In the genomic region with DNA sequence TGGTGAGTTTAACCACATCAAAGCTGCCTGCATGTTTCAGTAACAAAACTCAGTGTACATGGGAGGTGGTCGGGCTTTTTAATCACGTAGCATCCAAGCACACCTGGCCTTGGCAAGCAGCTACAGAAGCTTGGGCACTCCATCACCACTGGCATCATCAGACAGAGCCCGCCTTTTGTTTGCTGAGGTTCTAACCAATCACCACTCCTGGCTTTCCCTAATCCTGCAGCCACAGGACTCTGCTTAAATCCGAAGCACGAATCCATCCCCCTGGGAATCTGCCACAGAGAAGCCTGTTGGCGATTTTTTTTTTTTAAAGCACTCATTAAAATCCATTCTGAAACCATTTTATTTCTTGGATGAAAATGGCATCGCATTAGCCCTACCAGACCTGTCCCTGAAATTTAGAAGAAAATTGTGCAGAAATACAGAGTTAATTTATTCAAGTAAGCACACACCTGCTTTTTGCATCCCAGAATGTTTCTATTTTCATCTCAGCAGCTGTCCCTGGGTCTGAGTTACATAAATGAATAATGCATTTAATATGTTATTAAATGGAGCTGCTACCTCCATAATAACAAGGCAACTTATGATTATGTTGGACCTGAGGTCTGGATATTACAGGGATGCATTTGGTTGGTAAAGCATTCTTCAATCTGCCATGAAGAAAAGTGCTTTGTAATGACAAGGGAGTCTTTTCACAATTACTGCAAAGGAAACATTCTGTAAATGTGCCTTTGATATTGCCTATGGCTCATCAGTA, we compare ENCODE assay signal across 15 mouse cellular contexts.
DNase-seq lines count a peak whose midpoint lies in the region; ATAC-seq lines count a peak whose summit lies in the region.
"Had no signal": no experiment of that assay in that cellular context is flagged by ENCODE, and none has a peak within 500 bp of the region (broad histone marks: within the 10 kb centered on the region; RNA-seq: fewer than 3 reads in every experiment).

No protein-coding gene starts in this region.

- no peaks in the 10 kb centered on the region for H3K9me3 ChIP-seq in hindbrain, embryonic 12.5 days (replicated peaks)
- no peaks in the 10 kb centered on the region for H3K9me3 ChIP-seq in midbrain, embryonic 11.5 days (ENCODE audit: control insufficient read depth, low read length)
- H3K9me3 ChIP-seq in intestine, embryonic 15.5 days, result no peaks in the 10 kb centered on the region
- H3K9me3 ChIP-seq: liver, embryonic 15.5 days; neural tube, embryonic 12.5 days had no signal

- 26% methylated on average over 7 of the region's 7 CpGs for WGBS in hindbrain, embryonic 12.5 days
- 17% methylated on average over 7 of the region's 7 CpGs for WGBS in midbrain, embryonic 11.5 days
- 37% methylated on average over 7 of the region's 7 CpGs for WGBS in intestine, embryonic 15.5 days

- ATAC-seq in hindbrain, embryonic 12.5 days (ENCODE audit: low FRiP score), result peak; percentile 83
- ATAC-seq in midbrain, embryonic 11.5 days (ENCODE audit: low FRiP score), result peak; percentile 86
- ATAC-seq in intestine, embryonic 15.5 days, result no peak

- H3K27me3 ChIP-seq in hindbrain, embryonic 12.5 days, result no peaks in the 10 kb centered on the region
- H3K27me3 ChIP-seq in midbrain, embryonic 11.5 days (ENCODE audit: control insufficient read depth, insufficient read depth, low read length), result no peaks in the 10 kb centered on the region
- H3K27me3 ChIP-seq in intestine, embryonic 15.5 days (replicated peaks), result no peaks in the 10 kb centered on the region
- H3K27me3 ChIP-seq: CH12.LX; liver, embryonic 15.5 days; neural tube, embryonic 12.5 days had no signal

- H3K4me1 ChIP-seq in hindbrain, embryonic 12.5 days, result peaks cover 3% of the 10 kb centered on the region; the same call in 1 of the 2 replicates
- peaks cover 3% of the 10 kb centered on the region; the same call in 1 of the 2 replicates for H3K4me1 ChIP-seq in midbrain, embryonic 11.5 days (ENCODE audit: control insufficient read depth, insufficient read depth, low read length)
- no peaks in the 10 kb centered on the region for H3K4me1 ChIP-seq in intestine, embryonic 15.5 days (replicated peaks)
- H3K4me1 ChIP-seq: liver, embryonic 15.5 days; neural tube, embryonic 12.5 days had no signal

- DNase-seq in right cerebral cortex, adult 18-20 months, result peak; percentile 5
- DNase-seq in right cerebral cortex, postnatal 14 days, result no peak
- DNase-seq in midbrain, embryonic 11.5 days (ENCODE audit: low spot score, missing footprints), result no peak
- peak; percentile 6 for DNase-seq in right cerebral cortex, postnatal 25 days
- no peak for DNase-seq in heart, adult 8-10 months (ENCODE audit: low spot score)
- no peak for DNase-seq in lung, postnatal 4 days
- DNase-seq: adrenal gland, postnatal 14 days; cerebellum, adult 11-12 months; heart, adult 2 months; heart, postnatal 4 days had no signal

- no peaks in the 10 kb centered on the region for H3K36me3 ChIP-seq in hindbrain, embryonic 12.5 days
- H3K36me3 ChIP-seq in midbrain, embryonic 11.5 days (ENCODE audit: control insufficient read depth, insufficient read depth, low read length), result no peaks in the 10 kb centered on the region
- H3K36me3 ChIP-seq in intestine, embryonic 15.5 days, result no peaks in the 10 kb centered on the region
- H3K36me3 ChIP-seq: liver, embryonic 15.5 days; neural tube, embryonic 12.5 days had no signal

- H3K9ac ChIP-seq in hindbrain, embryonic 12.5 days, result no peak overlapping the region
- no peak overlapping the region for H3K9ac ChIP-seq in midbrain, embryonic 11.5 days (ENCODE audit: low read length)
- no peak overlapping the region for H3K9ac ChIP-seq in intestine, embryonic 15.5 days
- H3K9ac ChIP-seq: liver, embryonic 15.5 days; neural tube, embryonic 12.5 days had no signal

- H3K27ac ChIP-seq in hindbrain, embryonic 12.5 days, result peak overlapping the region; percentile 57; the same call in 1 of the 2 replicates
- H3K27ac ChIP-seq in midbrain, embryonic 11.5 days (ENCODE audit: low read depth, low read length), result no peak overlapping the region; the same call in 1 of the 2 replicates
- no peak overlapping the region for H3K27ac ChIP-seq in intestine, embryonic 15.5 days
- H3K27ac ChIP-seq: heart, adult 2 months; liver, embryonic 15.5 days; neural tube, embryonic 12.5 days had no signal

- no peak overlapping the region for H3K4me3 ChIP-seq in hindbrain, embryonic 12.5 days
- H3K4me3 ChIP-seq in midbrain, embryonic 11.5 days (ENCODE audit: low read depth, low read length), result no peak overlapping the region
- no peak overlapping the region for H3K4me3 ChIP-seq in intestine, embryonic 15.5 days (replicated peaks)
- H3K4me3 ChIP-seq: heart, adult 2 months; liver, embryonic 15.5 days; neural tube, embryonic 12.5 days had no signal

- 0 out of 2 replicates have a peak overlapping the region, but pooled peaks have one; percentile 8 for H3K4me2 ChIP-seq in hindbrain, embryonic 12.5 days (replicated peaks)
- H3K4me2 ChIP-seq in midbrain, embryonic 11.5 days, result no peak overlapping the region
- H3K4me2 ChIP-seq in intestine, embryonic 15.5 days (replicated peaks), result no peak overlapping the region
- H3K4me2 ChIP-seq: liver, embryonic 15.5 days; neural tube, embryonic 12.5 days had no signal

Comparison
In these comparisons a context has a peak if more than half of its experiments do, and no peak if none do; other contexts are left out.
1. DNase-seq: peak in right cerebral cortex, adult 18-20 months (single experiment) and right cerebral cortex, postnatal 25 days (single experiment); none in right cerebral cortex, postnatal 14 days (single experiment), midbrain, embryonic 11.5 days (single experiment), heart, adult 8-10 months (single experiment) and lung, postnatal 4 days (0 of 2).